Mouse (Mus musculus): ENCODE results near the gene Acsbg2. TPM values are rescaled to one million over a fixed set of nuclear protein-coding genes. Genes with fewer than 3 reads are reported as not detected.
"Not testable (repeated sequence)": the region's sequence is repeated elsewhere in the genome, so short reads cannot be mapped to it uniquely, and the experiment has no call there.

Acsbg2 gene
- total RNA-seq (2021) = not detected
- long read RNA-seq, experiment 1 = 0 reads
- long read RNA-seq, experiment 2 = 0 reads

- no peak for DNase-seq
Measured at GRCm38 (mm10) chr17:56874237-56874636, at the start of gene Acsbg2. Gene Acsbg2, minus strand, starts transcription at chr17:56874447.

- no peak for DNase-seq
Measured at GRCm38 (mm10) chr17:56919725-56920124, 45.5 kb upstream of the Acsbg2 start.

GRCm38 (mm10) chr17:56917166-56917565 lies 42.9 kb upstream of the Acsbg2 start:
- DNase-seq = no peak

DNA sequence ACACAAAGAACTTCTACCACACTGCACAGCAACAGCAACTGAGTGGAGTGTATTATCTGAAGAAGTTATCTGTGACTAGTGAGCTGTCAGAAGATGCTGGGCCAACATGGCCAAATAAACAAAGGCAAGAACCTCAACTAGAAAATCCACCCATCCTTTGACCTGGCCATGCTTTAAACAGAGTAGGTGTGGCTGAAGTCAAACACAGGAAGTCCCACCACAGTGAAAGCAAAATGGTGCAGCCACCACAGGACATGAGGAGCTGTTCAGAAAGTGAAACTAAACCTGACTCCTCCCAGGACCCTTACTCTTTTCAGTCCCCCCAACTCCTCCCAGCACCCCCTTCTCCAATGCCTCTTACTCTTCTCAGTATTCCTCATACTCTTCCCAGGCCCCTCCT lies 39.2 kb upstream of the Acsbg2 start:
- DNase-seq = no peak

DNA sequence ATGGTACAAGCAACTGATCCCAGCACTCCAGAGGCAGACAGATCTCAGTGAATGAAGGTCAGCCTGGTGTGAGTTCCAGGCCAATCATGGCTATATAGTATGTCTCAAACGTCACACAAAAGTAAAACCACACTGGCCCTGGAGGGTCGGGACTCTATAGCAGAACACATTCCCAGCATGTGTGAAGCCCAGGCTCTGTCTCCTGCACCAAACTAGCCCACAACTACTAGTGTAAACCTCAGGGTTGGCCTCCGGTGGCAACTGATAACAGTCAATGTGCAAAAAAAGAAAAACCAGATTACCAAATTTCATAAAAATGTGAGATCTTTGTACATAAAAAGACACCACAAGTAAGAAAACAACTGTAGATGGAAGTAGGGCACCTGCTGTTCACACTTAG lies 38.8 kb upstream of the Acsbg2 start:
- DNase-seq = no peak

- DNase-seq = not testable (repeated sequence)
Measured at GRCm38 (mm10) chr17:56909764-56910163, 35.5 kb upstream of the Acsbg2 start.

DNA sequence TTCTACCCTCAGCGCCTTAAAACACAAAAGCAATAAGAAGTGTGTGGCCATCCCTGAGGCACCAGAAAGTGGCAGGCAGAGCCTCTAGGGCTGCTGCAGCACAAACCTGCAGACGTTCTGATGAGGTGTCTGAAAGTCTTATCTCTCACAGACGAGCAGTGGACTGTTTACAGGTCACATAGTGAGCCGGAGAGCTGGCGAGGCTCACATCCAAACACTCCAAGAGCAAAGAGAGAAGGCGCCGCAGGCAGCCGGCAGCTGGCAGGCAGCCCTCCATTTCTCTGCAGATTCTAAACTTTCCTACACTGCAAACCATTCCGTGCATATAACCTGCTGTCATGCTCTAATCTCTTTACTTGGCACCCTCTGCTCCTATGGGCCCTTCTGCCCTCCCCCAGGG lies 33.6 kb upstream of the Acsbg2 start:
- DNase-seq = no peak

- no peak for DNase-seq
Measured at GRCm38 (mm10) chr17:56907096-56907495, 32.8 kb upstream of the Acsbg2 start.

- DNase-seq = no peak
Measured at GRCm38 (mm10) chr17:56906166-56906565, 31.9 kb upstream of the Acsbg2 start.

DNA sequence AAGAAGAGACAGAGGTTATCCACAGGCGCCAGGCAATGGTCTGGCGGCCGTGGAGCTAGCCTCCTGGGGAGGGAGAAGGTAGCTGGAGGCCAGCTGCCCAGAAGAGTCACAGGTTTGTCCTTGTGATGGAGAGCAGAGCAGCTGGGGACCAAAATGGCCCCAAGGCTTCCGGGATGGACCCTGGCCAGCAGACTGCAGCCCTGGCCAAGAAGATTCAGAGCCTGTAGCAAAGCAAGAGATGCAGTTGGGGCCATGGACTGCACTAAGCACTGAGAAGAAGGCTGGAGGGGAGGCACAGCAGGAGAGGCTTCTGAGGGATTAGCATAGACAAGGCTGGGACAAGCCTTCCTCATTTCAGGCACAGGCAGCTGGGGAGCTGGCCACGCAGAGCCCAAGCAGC lies 28.5 kb upstream of the Acsbg2 start:
- DNase-seq = no peak

DNA sequence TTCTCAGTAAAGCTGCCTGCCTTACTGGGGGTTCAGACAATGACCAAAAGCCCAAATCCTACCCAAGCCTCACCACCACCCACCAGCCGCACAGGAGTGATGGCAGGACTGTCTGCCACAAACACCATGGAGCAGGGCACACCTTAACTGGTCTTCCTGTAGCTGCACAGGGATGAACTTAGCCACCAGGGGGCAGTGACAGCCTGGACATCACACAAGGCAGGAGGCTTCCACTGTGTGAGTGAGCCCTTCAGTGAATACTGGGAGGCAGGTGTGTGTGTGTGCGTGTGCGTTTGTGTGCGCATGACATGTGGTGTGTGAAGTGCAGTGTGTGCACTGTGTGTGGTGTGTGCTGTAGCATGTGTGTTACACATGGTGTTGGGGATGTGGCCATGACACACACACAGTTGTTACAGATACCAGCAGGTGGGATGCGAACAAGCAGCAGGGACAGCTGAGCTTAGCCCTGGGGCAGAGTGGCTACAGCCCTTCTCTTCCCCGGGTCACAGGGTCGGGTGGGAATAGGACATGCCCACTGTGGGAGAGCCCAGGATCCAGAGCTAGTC lies 23.5 kb upstream of the Acsbg2 start:
- DNase-seq = peak; percentile 79

GRCm38 (mm10) chr17:56896513-56897129 lies 22.4 kb upstream of the Acsbg2 start:
- no peak for DNase-seq

DNA sequence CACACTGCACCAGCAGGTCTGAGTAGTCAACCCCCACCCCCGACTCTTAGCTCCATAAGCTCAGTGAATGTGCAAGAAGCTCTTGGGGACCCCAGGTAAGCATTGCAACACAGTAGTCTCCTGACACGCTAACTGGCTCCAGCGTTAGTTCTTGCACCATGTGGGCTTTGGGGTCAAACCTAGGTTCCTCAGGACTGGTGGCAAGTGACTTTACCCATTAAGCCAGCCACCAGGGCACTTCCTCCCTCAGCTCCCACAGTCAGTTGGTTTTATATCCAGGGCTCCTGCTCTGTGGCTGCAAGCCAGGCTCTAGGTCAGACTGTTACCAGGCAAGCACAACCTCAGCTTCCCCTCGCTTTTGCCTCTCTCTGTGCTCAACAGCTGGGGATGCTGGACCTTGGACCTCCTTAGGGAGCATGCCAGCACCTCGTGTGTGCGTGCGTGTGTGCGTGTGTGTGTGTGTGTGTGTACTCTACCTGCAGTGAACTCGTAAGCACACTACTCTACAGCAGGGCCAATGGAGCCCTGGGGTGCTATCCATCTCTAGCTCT lies 21.2 kb upstream of the Acsbg2 start:
- no peak for DNase-seq

GRCm38 (mm10) chr17:56890018-56890417 lies 15.8 kb upstream of the Acsbg2 start:
- no peak for DNase-seq

- no peak for DNase-seq
Measured at GRCm38 (mm10) chr17:56888050-56888449, 13.8 kb upstream of the Acsbg2 start.

GRCm38 (mm10) chr17:56884809-56885208 lies 10.6 kb upstream of the Acsbg2 start:
- no peak for DNase-seq

- DNase-seq = no peak
Measured at GRCm38 (mm10) chr17:56884331-56884730, 10.1 kb upstream of the Acsbg2 start.

DNA sequence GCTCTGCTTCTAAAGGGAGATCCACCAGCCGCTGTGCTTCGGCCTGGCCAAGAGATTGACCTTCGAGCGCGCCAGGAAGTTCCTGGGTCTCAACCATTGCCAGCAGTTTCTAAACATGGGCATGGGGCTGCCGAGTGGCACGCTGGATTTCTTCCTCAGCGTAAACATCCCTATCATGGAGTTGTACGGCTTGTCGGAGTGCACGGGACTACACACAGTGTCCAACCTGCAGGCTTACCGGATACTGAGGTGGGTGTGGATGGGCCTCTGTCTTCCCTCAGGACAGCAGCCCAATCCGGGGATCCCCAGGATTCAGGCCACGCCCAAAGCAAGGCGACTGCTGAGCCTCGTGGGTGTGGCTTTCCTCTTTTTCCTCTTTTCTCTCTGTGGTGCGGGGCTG lies 9.4 kb upstream of the Acsbg2 start:
- no peak for DNase-seq

DNA sequence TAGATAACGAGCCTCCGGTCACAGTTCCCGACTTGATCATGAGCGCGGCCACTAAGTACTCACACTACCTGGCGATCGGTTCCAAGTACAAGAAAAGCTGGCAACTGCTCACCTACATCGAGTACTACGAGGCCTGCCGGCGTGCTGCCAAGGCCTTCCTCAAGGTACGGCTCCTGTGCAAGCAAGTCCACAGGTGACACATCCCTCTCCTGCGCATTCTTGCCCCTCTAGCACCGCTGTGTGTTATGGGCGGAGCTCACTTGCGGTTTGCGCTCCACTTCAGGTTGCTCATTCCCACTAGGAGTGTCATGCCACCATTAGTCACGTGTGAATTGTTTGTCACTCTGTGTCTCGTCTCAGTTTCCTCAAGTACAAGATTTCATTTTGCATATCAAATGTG lies 3.2 kb upstream of the Acsbg2 start:
- no peak for DNase-seq

DNA sequence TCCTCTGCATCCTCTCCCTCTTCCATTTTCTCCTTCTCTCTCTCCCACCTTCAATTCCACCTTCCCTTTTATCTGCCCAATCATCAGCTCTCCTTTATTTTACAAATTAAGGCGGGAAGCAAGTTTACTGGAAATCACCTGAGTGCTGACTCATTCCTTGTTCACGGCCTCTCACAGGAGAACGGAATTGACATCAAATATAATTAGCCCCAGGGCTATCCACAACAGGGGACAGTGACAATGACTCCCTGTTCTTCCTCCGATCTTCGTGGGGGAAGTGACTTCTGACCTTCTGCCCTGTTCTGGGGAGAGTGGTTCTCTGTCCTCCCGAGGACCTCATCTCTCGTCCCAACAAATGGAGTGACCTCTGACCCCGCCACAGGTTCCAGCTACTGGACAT lies 2.7 kb upstream of the Acsbg2 start:
- DNase-seq = no peak

DNA sequence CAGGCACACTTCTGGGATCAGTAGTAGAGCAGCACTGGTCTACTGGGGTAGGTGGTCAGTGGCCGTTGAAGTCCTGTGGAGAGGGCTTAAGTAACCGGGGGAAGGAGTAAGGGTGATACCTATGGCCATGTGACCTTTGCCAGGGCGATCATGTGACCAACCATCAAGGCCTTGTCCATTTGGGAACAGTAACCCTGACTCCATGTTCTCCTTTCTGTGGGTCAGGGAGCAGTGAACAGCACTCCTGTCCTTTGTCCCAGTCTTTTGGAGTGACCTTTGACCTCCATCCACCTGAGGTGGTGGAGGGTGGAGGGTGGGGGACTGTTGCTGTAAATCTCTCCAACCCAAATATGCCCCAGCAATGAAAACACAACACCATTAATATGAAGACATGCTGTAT lies 2.2 kb upstream of the Acsbg2 start:
- DNase-seq = no peak

- no peak for DNase-seq
Measured at GRCm38 (mm10) chr17:56874936-56875651, 847 bp upstream of the Acsbg2 start, which contains the start of gene 1700061G19Rik. Gene 1700061G19Rik, plus strand, starts transcription at chr17:56875477.

- no peak for DNase-seq
Measured at GRCm38 (mm10) chr17:56872512-56872911, 1.7 kb downstream of the Acsbg2 start.

All from gastrocnemius, postnatal 10 days (tissue).